Mouse (Mus musculus) right cerebral cortex, postnatal 4 days (tissue): ENCODE data around the gene Aldh18a1.

Experiments
- DNase-seq: peaks from one replicate; pipeline ENCODE4 v3.0.0-alpha.2; 2022

Aldh18a1 gene

DNA sequence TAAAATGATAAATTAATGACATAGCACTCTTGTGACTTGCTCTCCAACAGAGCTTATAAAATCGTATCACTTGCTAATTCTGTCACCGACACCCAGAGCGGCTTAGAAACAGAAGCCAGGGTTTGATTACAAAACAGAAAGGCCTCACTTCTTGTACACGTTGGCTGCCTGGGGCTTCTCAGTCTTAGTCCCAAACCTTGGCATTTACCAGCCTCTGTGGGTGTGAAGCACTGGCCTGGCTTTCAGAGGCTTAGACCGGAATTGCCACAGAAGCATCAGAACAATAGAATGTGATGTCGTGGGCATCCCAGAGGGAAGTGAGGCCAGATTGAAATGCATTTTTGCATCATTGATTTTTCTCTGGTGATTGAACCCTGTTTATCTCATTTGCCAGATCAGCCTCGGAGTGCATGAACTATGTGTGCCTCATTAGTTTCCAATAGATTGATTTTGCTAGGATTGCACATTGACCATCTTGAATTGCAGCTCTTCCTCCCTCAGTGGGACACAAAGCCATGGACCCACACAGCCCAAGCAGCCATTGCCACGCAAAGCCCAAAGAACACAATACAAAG is 64.7 kb downstream of the Aldh18a1 start:
- no peak for DNase-seq

DNA sequence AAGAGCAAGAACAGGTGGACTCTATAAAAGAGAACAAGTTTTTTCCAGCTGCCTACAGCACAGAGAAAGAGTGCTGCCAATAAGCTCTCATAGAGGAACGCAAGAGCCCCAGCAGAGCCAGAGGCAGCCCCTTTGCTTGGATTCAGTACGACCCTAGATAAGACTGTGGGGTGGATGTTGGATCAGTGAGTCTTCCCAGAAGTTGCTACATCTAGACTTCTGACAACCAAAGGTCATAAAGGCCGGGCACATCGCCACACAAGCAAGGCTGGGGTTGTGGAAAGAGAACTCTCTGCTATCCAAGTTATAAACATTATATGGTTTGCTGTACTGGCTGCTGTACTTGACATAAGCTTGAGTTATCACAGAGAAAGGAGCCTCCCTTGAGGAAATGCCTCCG is 67.9 kb downstream of the Aldh18a1 start:
- no peak for DNase-seq

DNA sequence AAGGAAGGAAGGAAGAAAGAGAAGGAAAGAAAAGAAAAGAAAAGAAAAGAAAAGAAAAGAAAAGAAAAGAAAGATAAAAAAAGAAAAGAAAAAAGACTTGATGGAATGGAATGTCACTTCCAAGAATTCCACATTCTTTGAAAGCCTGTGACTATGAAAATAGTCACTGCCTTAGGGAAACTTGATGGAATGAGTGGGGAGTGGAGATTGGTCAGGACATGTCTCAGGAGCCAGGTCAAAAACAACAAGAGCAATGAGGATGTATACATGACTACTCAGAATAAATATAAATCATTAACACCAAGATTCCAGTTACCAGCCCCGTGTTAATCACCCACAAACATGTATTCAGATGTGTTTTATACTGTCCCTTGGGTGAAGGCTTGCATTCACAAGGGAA is 69.6 kb downstream of the Aldh18a1 start:
- DNase-seq, result no peak

DNA sequence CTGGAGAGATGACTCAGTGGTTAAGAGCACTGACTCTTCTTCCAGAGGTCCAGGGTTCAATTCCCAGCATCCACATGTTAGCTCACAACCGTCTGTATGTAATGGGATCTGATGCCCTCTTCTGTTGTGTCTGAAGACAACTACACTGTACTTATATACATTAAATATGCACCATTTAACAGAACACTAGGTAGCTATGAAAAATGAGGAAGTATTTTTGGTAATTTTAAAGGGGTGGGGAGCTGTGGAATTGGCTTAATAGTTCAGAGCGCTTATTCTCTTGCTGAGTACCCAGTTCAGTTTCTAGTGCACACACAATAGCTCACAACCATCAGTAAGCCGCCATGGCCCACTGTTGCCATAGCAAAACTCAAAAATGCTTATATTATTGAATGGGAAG is 72.7 kb downstream of the Aldh18a1 start:
- DNase-seq, result no peak

- DNase-seq, result no peak
These were observed 73.9 kb downstream of the Aldh18a1 start for GRCm38 (mm10) chr19:40514376-40514775.

- peak; percentile 91 for DNase-seq
These were observed 74.6 kb downstream of the Aldh18a1 start, which contains the start of gene Sorbs1 for GRCm38 (mm10) chr19:40513632-40514078. TSS of gene Sorbs1 (minus strand) at chr19:40513779.

GRCm38 (mm10) chr19:40512500-40513421 is 75.5 kb downstream of the Aldh18a1 start:
- peak; percentile 53 for DNase-seq

DNA sequence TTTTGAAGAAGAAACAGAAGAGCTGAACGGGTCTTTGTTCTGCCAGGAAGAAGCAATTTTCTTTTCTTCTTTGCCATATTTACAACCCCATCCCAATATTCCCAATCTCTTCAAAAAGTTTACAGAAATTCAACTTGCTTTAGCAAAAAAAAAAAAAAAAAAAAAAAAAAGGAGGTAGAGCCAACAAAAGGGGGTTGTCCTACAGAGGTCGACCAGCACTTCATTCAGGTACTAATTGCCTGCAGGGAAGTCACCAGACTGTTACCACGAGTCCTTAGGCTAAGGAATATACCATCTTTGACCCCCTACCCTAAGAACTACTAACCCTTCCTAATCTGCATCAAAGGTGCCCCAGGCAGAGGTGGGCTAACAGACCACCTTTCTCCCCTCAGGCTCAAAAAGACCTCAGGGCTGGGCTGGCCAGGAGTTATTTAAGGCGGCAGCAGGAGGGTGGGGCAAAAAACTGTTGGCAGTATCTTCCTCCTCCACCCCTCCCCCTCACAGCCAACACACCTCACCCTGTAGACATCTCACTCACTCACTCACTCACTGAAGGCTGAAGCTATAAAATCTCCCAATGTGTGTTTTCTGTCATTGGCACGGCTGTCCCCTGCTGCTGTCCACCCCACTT is 76.5 kb downstream of the Aldh18a1 start:
- DNase-seq, result no peak

GRCm38 (mm10) chr19:40511100-40511439 is 77.2 kb downstream of the Aldh18a1 start:
- DNase-seq, result no peak

DNA sequence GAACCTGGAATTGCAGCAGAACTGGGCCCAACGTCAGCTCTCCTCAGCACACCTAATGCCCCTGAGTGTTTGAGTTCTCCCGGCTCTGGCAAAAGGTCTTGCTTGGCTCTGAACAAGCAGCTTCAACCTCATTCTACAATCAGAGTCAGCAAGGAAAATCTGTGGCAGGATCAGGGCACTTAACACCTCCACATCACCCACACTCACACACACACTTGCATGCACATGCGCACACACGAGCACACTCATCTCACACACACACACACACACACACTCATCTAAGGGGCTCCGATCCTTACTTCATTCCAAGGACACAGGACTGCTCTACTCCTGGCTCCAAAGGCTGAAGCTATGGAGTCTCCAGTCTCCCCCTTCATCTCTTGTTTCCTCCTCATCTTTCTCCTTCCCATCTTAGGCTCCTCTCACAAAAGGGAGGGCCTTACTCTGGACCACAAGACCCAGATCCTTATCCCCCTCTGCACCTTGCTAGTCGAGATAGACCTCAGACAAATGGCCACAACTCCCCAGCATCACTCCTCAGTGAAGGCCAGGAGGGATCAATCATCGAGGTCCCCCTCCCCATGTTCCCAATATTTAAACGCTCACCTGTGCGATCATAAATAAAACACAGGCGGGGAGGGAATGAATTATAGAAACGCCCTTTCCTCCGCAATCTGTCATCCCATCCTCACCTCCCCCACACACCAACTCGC is 77.7 kb downstream of the Aldh18a1 start:
- no peak for DNase-seq

DNA sequence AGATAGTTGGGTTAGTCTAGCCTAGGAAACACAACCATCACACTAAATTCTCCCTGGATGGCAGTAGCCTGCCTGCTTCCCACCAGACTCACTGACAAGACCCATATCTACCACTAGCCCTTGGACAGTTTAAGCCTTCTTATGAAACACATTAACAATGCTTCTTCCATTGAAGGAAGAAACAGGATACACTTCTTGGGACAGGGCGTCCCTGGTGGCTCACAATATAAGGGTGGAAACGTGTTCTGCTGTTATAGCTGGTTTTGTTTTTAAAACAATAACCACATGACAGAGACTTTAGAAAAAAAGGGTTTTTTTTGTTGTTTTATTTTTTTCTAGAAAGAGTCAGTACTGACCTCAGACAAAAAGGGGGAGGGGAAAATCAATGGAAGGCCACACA is 79.0 kb downstream of the Aldh18a1 start:
- no peak for DNase-seq

DNA sequence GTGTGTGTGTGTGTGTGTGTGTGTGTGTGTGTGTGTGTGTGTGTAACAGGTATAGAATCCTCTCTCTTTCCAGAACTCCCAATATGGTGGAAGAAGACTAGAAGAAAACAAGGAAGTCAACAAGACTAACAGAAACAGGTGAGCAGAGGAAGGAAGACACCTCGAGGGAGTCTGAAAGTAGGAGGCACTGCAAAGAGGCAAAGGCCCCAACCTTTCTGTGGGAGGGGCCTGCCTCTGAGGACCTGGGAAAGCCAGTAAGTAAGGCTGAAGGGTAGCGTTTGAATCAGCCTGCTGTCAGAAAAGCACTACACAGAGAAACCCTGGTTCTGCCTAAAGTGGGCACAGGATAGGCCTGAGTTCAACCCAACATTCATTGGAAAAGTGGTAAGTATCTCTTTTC is 79.4 kb downstream of the Aldh18a1 start:
- DNase-seq, result no peak

GRCm38 (mm10) chr19:40506965-40507364 is 81.3 kb downstream of the Aldh18a1 start:
- no peak for DNase-seq

- no peak for DNase-seq
These were observed 83.9 kb downstream of the Aldh18a1 start for GRCm38 (mm10) chr19:40504336-40504735.
